Mouse (Mus musculus) telencephalon, adult 2 months (tissue): ENCODE measurements at regions not wholly inside any gene's neighbourhood (a gene's known extent, or its start where the extent isn't known, plus 50 kb on each side); places are given as distances from the start of the nearest gene placed in this dataset.

Experiments used
- DNase-seq: peaks from one replicate; pipeline ENCODE4 v3.0.0-alpha.2; 2011; ENCODE audit warnings: low read depth, low spot score

DNA sequence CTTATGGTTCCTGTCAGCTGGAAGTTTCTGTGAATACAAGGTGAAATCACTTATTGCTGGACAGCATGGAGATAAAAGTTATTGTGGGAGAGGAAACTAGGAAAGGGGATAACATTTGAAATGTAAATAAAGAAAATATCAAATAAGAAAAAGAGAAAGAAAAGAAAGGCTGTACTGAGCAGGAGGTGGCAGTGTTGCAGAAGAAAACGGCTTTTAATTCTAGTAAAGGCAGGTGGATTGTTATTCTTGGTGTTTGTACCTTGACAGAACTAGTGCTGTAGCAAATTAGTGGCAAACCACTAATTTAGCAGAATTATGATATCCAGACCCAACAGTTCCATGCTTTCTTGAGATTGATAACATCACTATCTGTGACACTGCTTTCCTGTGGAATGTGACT lies 52.6 kb downstream of the Gm10358 start:
- no peak for DNase-seq

- DNase-seq: no peak
These were observed 56.2 kb downstream of the Gm10358 start for GRCm38 (mm10) chr8:75350141-75350540.

DNA sequence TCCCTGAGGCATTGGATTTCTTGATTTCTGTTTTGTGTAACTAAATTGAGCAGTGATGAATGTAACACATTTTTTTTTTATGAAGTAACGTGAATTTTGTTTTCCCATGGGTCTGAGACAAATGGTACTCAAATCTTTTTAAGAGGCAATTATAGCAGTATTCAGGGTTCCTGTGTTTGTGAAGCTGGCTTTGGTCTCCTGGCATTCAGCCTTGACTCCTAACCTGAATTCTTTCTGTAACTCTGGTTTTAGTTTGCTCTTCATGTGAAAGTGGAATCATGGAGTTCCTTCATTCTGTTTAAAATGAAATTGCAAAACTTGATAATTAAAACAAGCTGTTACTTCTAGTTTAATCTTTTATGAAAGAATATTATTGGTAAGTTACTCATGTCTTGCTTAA lies 58.3 kb downstream of the Gm10358 start:
- no peak for DNase-seq

DNA sequence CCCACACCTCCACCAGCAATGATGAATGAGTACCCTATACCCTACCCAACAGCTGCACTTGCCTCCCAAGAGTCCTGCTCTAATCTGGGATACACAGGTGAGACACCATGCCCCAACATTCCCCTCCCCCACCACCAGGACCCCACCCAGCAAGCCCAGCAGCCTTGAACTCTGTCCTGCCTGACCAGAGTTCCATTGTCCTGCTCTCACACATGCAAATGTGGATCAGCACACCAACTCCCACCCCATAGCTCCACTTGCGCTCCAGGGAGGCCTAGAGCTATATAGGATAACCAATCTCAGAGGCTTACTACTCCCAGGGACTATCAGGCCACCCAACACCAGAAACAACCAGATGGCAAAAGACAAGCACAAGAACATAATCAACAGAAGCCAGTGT lies 85.8 kb downstream of the Gm10358 start:
- DNase-seq: no peak

- DNase-seq: no peak
These were observed 87.9 kb downstream of the Gm10358 start for GRCm38 (mm10) chr8:75318526-75318925.

DNA sequence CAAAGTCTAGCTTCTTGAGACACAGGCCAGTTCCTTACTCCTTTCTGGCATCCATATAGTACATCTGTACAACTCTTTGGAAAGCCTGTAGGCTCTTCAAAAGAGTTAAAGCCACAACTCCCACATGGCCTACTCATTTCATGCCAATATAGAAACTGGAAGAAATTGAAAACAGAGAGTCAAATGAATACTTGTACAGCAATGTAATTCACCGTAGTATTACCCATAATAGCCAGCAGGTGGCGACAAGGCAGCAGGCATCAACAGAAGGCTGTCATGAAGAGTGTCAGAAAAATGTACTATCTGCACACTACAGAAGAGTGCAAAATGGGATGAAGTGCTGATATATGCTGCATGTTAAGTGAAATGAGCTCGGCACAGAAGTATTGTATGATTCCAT lies 90.5 kb downstream of the Gm10358 start:
- DNase-seq: peak; percentile 16

GRCm38 (mm10) chr8:75309463-75309862 lies 95.7 kb downstream of the Rasd2 start:
- peak; percentile 19 for DNase-seq

- DNase-seq: peak; percentile 47
These were observed 78.2 kb downstream of the Rasd2 start for GRCm38 (mm10) chr8:75291921-75292320.

DNA sequence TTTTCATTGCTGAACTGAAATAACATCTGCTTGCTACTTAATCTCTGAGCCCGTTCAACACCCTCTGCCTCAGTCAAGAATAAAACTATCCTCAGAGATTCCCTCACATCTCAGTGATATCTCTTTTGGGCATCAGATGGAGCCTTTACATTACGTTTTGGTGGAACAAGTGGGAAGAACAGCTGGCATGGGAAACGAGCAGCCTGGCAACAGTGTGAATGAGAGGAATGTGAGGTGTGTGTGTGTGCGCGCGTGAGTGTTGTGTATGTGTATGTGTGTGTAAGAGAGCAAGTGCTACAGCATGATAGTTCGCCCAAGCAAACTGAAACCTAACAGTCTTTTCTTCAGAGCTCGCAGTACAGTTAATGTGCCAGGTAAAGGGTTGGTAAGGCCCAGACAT lies 76.2 kb downstream of the Rasd2 start:
- DNase-seq: peak; percentile 12
